Comparison of ENCODE assay signal across 10 mouse cellular contexts in the genomic region with DNA sequence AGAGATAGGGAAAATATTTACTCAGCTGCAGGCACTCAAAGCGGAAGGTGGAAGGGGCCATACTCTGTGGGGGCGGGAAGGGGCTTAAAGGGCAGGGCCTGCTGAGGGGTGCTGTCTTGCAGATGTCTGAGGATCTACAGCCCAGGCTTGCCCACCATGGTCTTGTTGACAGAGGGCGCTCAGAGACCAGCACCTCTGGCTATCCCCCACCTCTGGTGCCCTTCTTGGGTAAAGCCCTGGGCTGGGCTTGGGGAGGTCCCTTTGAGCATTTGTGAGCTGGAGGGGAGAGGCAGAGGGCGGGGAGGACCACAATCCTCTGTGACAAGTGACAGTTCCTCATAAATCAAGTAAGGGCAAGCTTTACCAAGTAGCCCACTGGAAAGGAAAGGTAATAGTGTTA. TPM values are rescaled to one million over a fixed set of nuclear protein-coding genes. Genes with fewer than 3 reads are reported as not detected.
DNase-seq lines count a peak whose midpoint lies in the region; ATAC-seq and TF ChIP-seq lines count a peak whose summit lies in the region.
"Had no signal": no experiment of that assay in that cellular context is flagged by ENCODE, and none has a peak within 500 bp of the region (broad histone marks: within the 10 kb centered on the region; RNA-seq: fewer than 3 reads in every experiment).

No protein-coding gene starts in this region.

- H3K27ac ChIP-seq in heart, embryonic 11.5 days (ENCODE audit: low read depth, low read length) = peak overlapping the region; percentile 96
- peak overlapping the region; percentile 87; the same call in 1 of the 2 replicates for H3K27ac ChIP-seq in stomach, embryonic 14.5 days (ENCODE audit: low read length)
- no peak overlapping the region; the same call in 1 of the 2 replicates for H3K27ac ChIP-seq in stomach, postnatal 0 days (replicated peaks)
- H3K27ac ChIP-seq in liver, embryonic 15.5 days (replicated peaks) = 0 out of 2 replicates have a peak overlapping the region, but pooled peaks have one; percentile 14

- DNase-seq in heart, adult 8-10 months (ENCODE audit: low spot score) = no peak
- no peak for DNase-seq in stomach, postnatal 0 days (ENCODE audit: low spot score)
- DNase-seq in testis, postnatal 14 days (ENCODE audit: low spot score) = no peak
- no peak for DNase-seq in frontal cortex, postnatal 36 days (ENCODE audit: low spot score in 2 of 2)
- no peak for DNase-seq in adrenal gland, postnatal 10 days
- DNase-seq: cerebellum, adult 8-10 months; gastrocnemius, adult 2 months had no signal

- no peak for TF ChIP-seq EP300 in stomach, postnatal 0 days (optimal IDR thresholded peaks at IDR 0.05)

- no peak overlapping the region; the same call in 1 of the 2 replicates for H3K4me2 ChIP-seq in heart, embryonic 11.5 days
- H3K4me2 ChIP-seq in stomach, embryonic 14.5 days (replicated peaks; ENCODE audit: low read depth, low read length) = no peak overlapping the region
- no peak overlapping the region for H3K4me2 ChIP-seq in stomach, postnatal 0 days (replicated peaks; ENCODE audit: low read depth)
- no peak overlapping the region for H3K4me2 ChIP-seq in liver, embryonic 15.5 days

- H3K9me3 ChIP-seq in heart, embryonic 11.5 days (replicated peaks; ENCODE audit: control insufficient read depth, low read length) = no peaks in the 10 kb centered on the region
- no peaks in the 10 kb centered on the region for H3K9me3 ChIP-seq in stomach, embryonic 14.5 days (ENCODE audit: control insufficient read depth, low read depth, low read length)
- no peaks in the 10 kb centered on the region for H3K9me3 ChIP-seq in stomach, postnatal 0 days (ENCODE audit: control insufficient read depth, low read length)
- no peaks in the 10 kb centered on the region for H3K9me3 ChIP-seq in liver, embryonic 15.5 days (replicated peaks)

- no peak for TF ChIP-seq CTCF in stomach, postnatal 0 days (IDR thresholded peaks at IDR 0.05; ENCODE audit: low read depth)

- H3K4me1 ChIP-seq in heart, embryonic 11.5 days (ENCODE audit: control insufficient read depth, insufficient read depth, low read length) = peaks cover 61% of the 10 kb centered on the region
- peaks cover 62% of the 10 kb centered on the region for H3K4me1 ChIP-seq in stomach, embryonic 14.5 days (ENCODE audit: control insufficient read depth, insufficient read depth, low read length)
- H3K4me1 ChIP-seq in stomach, postnatal 0 days (replicated peaks; ENCODE audit: control insufficient read depth, insufficient read depth) = peaks cover 30% of the 10 kb centered on the region
- peaks cover 60% of the 10 kb centered on the region for H3K4me1 ChIP-seq in liver, embryonic 15.5 days (replicated peaks)

- no peak for ATAC-seq in heart, embryonic 11.5 days (replicated peaks; ENCODE audit: insufficient number of reproducible peaks, low FRiP score, low TSS enrichment)
- ATAC-seq in stomach, embryonic 14.5 days (ENCODE audit: insufficient number of reproducible peaks, insufficient read depth, low FRiP score, low read depth) = 0 out of 2 replicates have a peak, but pooled peaks have one; percentile 24
- ATAC-seq in stomach, postnatal 0 days (ENCODE audit: low FRiP score, low TSS enrichment) = no peak
- ATAC-seq in liver, embryonic 15.5 days (ENCODE audit: insufficient read depth) = no peak

- no peaks in the 10 kb centered on the region for H3K36me3 ChIP-seq in heart, embryonic 11.5 days (ENCODE audit: control insufficient read depth, insufficient read depth, low read length)
- no peaks in the 10 kb centered on the region for H3K36me3 ChIP-seq in stomach, embryonic 14.5 days (ENCODE audit: control insufficient read depth, insufficient read depth, low read length)
- H3K36me3 ChIP-seq in stomach, postnatal 0 days (ENCODE audit: control insufficient read depth, insufficient read depth, low read length) = no peaks in the 10 kb centered on the region
- H3K36me3 ChIP-seq in liver, embryonic 15.5 days (replicated peaks) = no peaks in the 10 kb centered on the region

- WGBS in heart, embryonic 11.5 days (ENCODE audit: insufficient replicate concordance) = 47% methylated on average over 4 of the region's 4 CpGs
- 40% methylated on average over 4 of the region's 4 CpGs for WGBS in stomach, embryonic 14.5 days
- WGBS in stomach, postnatal 0 days = 45% methylated on average over 4 of the region's 4 CpGs
- 47% methylated on average over 4 of the region's 4 CpGs for WGBS in liver, embryonic 15.5 days (ENCODE audit: insufficient replicate concordance)

- no peak overlapping the region for H3K9ac ChIP-seq in heart, embryonic 11.5 days (ENCODE audit: low read depth, low read length)
- no peak overlapping the region for H3K9ac ChIP-seq in stomach, embryonic 14.5 days (replicated peaks; ENCODE audit: low read depth, low read length)
- no peak overlapping the region for H3K9ac ChIP-seq in stomach, postnatal 0 days (ENCODE audit: low read length)
- no peak overlapping the region for H3K9ac ChIP-seq in liver, embryonic 15.5 days

- no peak overlapping the region for H3K4me3 ChIP-seq in heart, embryonic 11.5 days (ENCODE audit: low read depth, low read length)
- H3K4me3 ChIP-seq in stomach, embryonic 14.5 days (ENCODE audit: low read depth, low read length) = no peak overlapping the region
- H3K4me3 ChIP-seq in stomach, postnatal 0 days (ENCODE audit: low read depth, low read length) = no peak overlapping the region
- no peak overlapping the region for H3K4me3 ChIP-seq in liver, embryonic 15.5 days (replicated peaks)
- H3K4me3 ChIP-seq: gastrocnemius, adult 2 months had no signal

- H3K27me3 ChIP-seq in heart, embryonic 11.5 days (ENCODE audit: control insufficient read depth, insufficient read depth, low read length) = no peaks in the 10 kb centered on the region
- H3K27me3 ChIP-seq in stomach, embryonic 14.5 days (ENCODE audit: control insufficient read depth, insufficient read depth, low read length) = no peaks in the 10 kb centered on the region
- no peaks in the 10 kb centered on the region for H3K27me3 ChIP-seq in stomach, postnatal 0 days (ENCODE audit: control insufficient read depth, insufficient read depth, low read length)
- H3K27me3 ChIP-seq in liver, embryonic 15.5 days = peaks cover 23% of the 10 kb centered on the region

RNA-seq across cellular contexts. Expression of a gene that starts 31.6 kb away (rescaled TPM):
- polyA plus RNA-seq in heart, embryonic 11.5 days (2014; fragmentation: Nextera tagmentation; extraction: Ambion mirVana) = 18.0 and 18.6 TPM in 2 replicates
- total RNA-seq in heart, adult 8-10 months (2022) = 10 to 100 TPM; 31.5 to 38.8 (median 37.6) TPM
- 22.3 and 23.5 TPM in 2 replicates for polyA plus RNA-seq in stomach, embryonic 14.5 days (2014; fragmentation: Nextera tagmentation; extraction: Ambion mirVana)
- 15.1 and 16.4 TPM in 2 replicates for polyA plus RNA-seq in stomach, postnatal 0 days (2015; fragmentation: Nextera tagmentation; extraction: Ambion mirVana)
- polyA plus RNA-seq in liver, embryonic 15.5 days (2015; fragmentation: Nextera tagmentation; extraction: Ambion mirVana) = 8.8 and 10.9 TPM in 2 replicates
- total RNA-seq in adrenal gland, postnatal 10 days (2021) = 10 to 100 TPM; 37.9 to 41.6 TPM

RNA-seq across cellular contexts. Expression of a gene that starts 39.9 kb away (rescaled TPM):
- polyA plus RNA-seq in heart, embryonic 11.5 days (2014; fragmentation: Nextera tagmentation; extraction: Ambion mirVana) = 67.5 and 83.5 TPM in 2 replicates
- total RNA-seq in heart, adult 8-10 months (2022) = 10 to 100 TPM; 31.3 to 56.0 (median 43.5) TPM
- polyA plus RNA-seq in stomach, embryonic 14.5 days (2014; fragmentation: Nextera tagmentation; extraction: Ambion mirVana) = 89.4 and 98.7 TPM in 2 replicates
- polyA plus RNA-seq in stomach, postnatal 0 days (2015; fragmentation: Nextera tagmentation; extraction: Ambion mirVana) = 39.6 and 41.6 TPM in 2 replicates
- 22.9 and 25.4 TPM in 2 replicates for polyA plus RNA-seq in liver, embryonic 15.5 days (2015; fragmentation: Nextera tagmentation; extraction: Ambion mirVana)
- 10 to 100 TPM; 41.7 to 43.0 TPM for total RNA-seq in adrenal gland, postnatal 10 days (2021)

RNA-seq across cellular contexts. Expression of a gene that starts 40.1 kb away (rescaled TPM):
- 8.1 and 10.5 TPM in 2 replicates for polyA plus RNA-seq in heart, embryonic 11.5 days (2014; fragmentation: Nextera tagmentation; extraction: Ambion mirVana)
- 1 to 10 TPM; 2.2 to 4.9 (median 2.7) TPM for total RNA-seq in heart, adult 8-10 months (2022)
- 19.3 and 20.8 TPM in 2 replicates for polyA plus RNA-seq in stomach, embryonic 14.5 days (2014; fragmentation: Nextera tagmentation; extraction: Ambion mirVana)
- polyA plus RNA-seq in stomach, postnatal 0 days (2015; fragmentation: Nextera tagmentation; extraction: Ambion mirVana) = 9.4 and 10.0 TPM in 2 replicates
- polyA plus RNA-seq in liver, embryonic 15.5 days (2015; fragmentation: Nextera tagmentation; extraction: Ambion mirVana) = 28.6 and 33.4 TPM in 2 replicates
- 10 to 100 TPM; 11.2 to 16.4 TPM for total RNA-seq in adrenal gland, postnatal 10 days (2021)
